ENCODE assay signal across 9 mouse cellular contexts in genomic region chr5:117134889-117135456, GRCm38 (mm10). TPM values are rescaled to one million over a fixed set of nuclear protein-coding genes. Genes with fewer than 3 reads are reported as not detected.
A peak's percentile ranks its signal among the peaks of the same experiment; 100 is the strongest.
DNase-seq lines count a peak whose midpoint lies in the region; ATAC-seq and TF ChIP-seq lines count a peak whose summit lies in the region.
"Had no signal": no experiment of that assay in that cellular context is flagged by ENCODE, and none has a peak within 500 bp of the region (broad histone marks: within the 10 kb centered on the region; RNA-seq: fewer than 3 reads in every experiment).

No protein-coding gene starts in this region.

- H3K9ac ChIP-seq in heart, embryonic 14.5 days (ENCODE audit: low read length): peak overlapping the region; percentile 34; the same call in 1 of the 2 replicates
- peak overlapping the region; percentile 23; the same call in 1 of the 2 replicates for H3K9ac ChIP-seq in intestine, embryonic 15.5 days
- H3K9ac ChIP-seq in stomach, postnatal 0 days (ENCODE audit: low read length): no peak overlapping the region

- H3K4me3 ChIP-seq in heart, embryonic 14.5 days (ENCODE audit: control insufficient read depth in 1 of 2, insufficient read depth in 1 of 2, low read depth in 1 of 2, low read length in 2 of 2): no peak overlapping the region; a peak in 1 of 4 replicates
- H3K4me3 ChIP-seq in intestine, embryonic 15.5 days (replicated peaks): no peak overlapping the region
- H3K4me3 ChIP-seq in stomach, postnatal 0 days (ENCODE audit: low read depth, low read length): no peak overlapping the region

- peak overlapping the region; percentile 45 for H3K4me2 ChIP-seq in heart, embryonic 14.5 days (ENCODE audit: low read length)
- peak overlapping the region; percentile 42 for H3K4me2 ChIP-seq in intestine, embryonic 15.5 days (replicated peaks)
- H3K4me2 ChIP-seq in stomach, postnatal 0 days (replicated peaks; ENCODE audit: low read depth): 0 out of 2 replicates have a peak overlapping the region, but pooled peaks have one; percentile 12

- peaks cover 29 to 36% of the 10 kb centered on the region in 2 experiments for H3K4me1 ChIP-seq in heart, embryonic 14.5 days (ENCODE audit: control insufficient read depth in 2 of 2, insufficient read depth in 2 of 2, low read length in 2 of 2)
- peaks cover 31% of the 10 kb centered on the region for H3K4me1 ChIP-seq in intestine, embryonic 15.5 days (replicated peaks)
- peaks cover 10% of the 10 kb centered on the region for H3K4me1 ChIP-seq in stomach, postnatal 0 days (replicated peaks; ENCODE audit: control insufficient read depth, insufficient read depth)

- DNase-seq in heart, postnatal 10 days: no peak
- DNase-seq in thymus, postnatal 0 days (ENCODE audit: low spot score): peak; percentile 48
- no peak for DNase-seq in thymus, postnatal 36 days
- DNase-seq in stomach, postnatal 0 days (ENCODE audit: low spot score): no peak
- DNase-seq in cerebellum, adult 9-11 months: no peak
- no peak for DNase-seq in frontal cortex, postnatal 36 days (ENCODE audit: low spot score in 2 of 2)
- DNase-seq: layer of hippocampus, postnatal 36 days had no signal

- no peaks in the 10 kb centered on the region for H3K36me3 ChIP-seq in heart, embryonic 14.5 days (ENCODE audit: control insufficient read depth, insufficient read depth, low read length)
- H3K36me3 ChIP-seq in intestine, embryonic 15.5 days: no peaks in the 10 kb centered on the region
- H3K36me3 ChIP-seq in stomach, postnatal 0 days (ENCODE audit: control insufficient read depth, insufficient read depth, low read length): no peaks in the 10 kb centered on the region

- peak overlapping the region; percentile 73 to 79 for H3K27ac ChIP-seq in heart, embryonic 14.5 days (replicated peaks in 1 of 2; ENCODE audit: control insufficient read depth in 1 of 2, insufficient read depth in 1 of 2, low read depth in 2 of 2, low read length in 2 of 2)
- H3K27ac ChIP-seq in intestine, embryonic 15.5 days: peak overlapping the region; percentile 79
- peak overlapping the region; percentile 78 for H3K27ac ChIP-seq in stomach, postnatal 0 days (replicated peaks)

- TF ChIP-seq CTCF in stomach, postnatal 0 days (IDR thresholded peaks at IDR 0.05; ENCODE audit: low read depth): no peak

- 50% methylated on average over 3 of the region's 3 CpGs for WGBS in heart, embryonic 14.5 days
- 29% methylated on average over 3 of the region's 3 CpGs for WGBS in intestine, embryonic 15.5 days
- 16% methylated on average over 3 of the region's 3 CpGs for WGBS in stomach, postnatal 0 days

- intact Hi-C loops in heart, postnatal 10 days (cut with DNase I): no loop called here

- H3K27me3 ChIP-seq in heart, embryonic 14.5 days (ENCODE audit: control insufficient read depth, insufficient read depth, low read length): no peaks in the 10 kb centered on the region
- no peaks in the 10 kb centered on the region for H3K27me3 ChIP-seq in intestine, embryonic 15.5 days (replicated peaks)
- H3K27me3 ChIP-seq in stomach, postnatal 0 days (ENCODE audit: control insufficient read depth, insufficient read depth, low read length): no peaks in the 10 kb centered on the region

- no peak for ATAC-seq in heart, embryonic 14.5 days (ENCODE audit: insufficient number of reproducible peaks, insufficient read depth, low FRiP score, low read depth)
- ATAC-seq in intestine, embryonic 15.5 days: no peak
- no peak for ATAC-seq in stomach, postnatal 0 days (ENCODE audit: low FRiP score, low TSS enrichment)

- no peaks in the 10 kb centered on the region for H3K9me3 ChIP-seq in heart, embryonic 14.5 days (ENCODE audit: control insufficient read depth, low read length)
- no peaks in the 10 kb centered on the region for H3K9me3 ChIP-seq in intestine, embryonic 15.5 days
- no peaks in the 10 kb centered on the region for H3K9me3 ChIP-seq in stomach, postnatal 0 days (ENCODE audit: control insufficient read depth, low read length)

- TF ChIP-seq EP300 in stomach, postnatal 0 days (optimal IDR thresholded peaks at IDR 0.05): no peak

RNA-seq across cellular contexts. Expression of gene Taok3, which starts 15.0 kb away (rescaled TPM):
- polyA plus RNA-seq in heart, embryonic 14.5 days (2014; fragmentation: Nextera tagmentation; extraction: Ambion mirVana): 8.9 and 10.3 TPM in 2 replicates
- 1 to 10 TPM; 9.4 to 10.0 TPM for total RNA-seq in heart, postnatal 10 days (2021)
- polyA plus RNA-seq in thymus, postnatal 0 days (2015; fragmentation: Nextera tagmentation; extraction: Ambion mirVana): 68.1 and 71.1 TPM in 2 replicates
- 44.9 and 45.0 TPM in 2 replicates for polyA plus RNA-seq in intestine, embryonic 15.5 days (2015; fragmentation: Nextera tagmentation; extraction: Ambion mirVana)
- polyA plus RNA-seq in stomach, postnatal 0 days (2015; fragmentation: Nextera tagmentation; extraction: Ambion mirVana): 23.1 and 24.2 TPM in 2 replicates

RNA-seq across cellular contexts. Expression of gene Suds3, which starts 19.1 kb away (rescaled TPM):
- 26.3 and 32.6 TPM in 2 replicates for polyA plus RNA-seq in heart, embryonic 14.5 days (2014; fragmentation: Nextera tagmentation; extraction: Ambion mirVana)
- 10 to 100 TPM; 63.7 to 88.5 TPM for total RNA-seq in heart, postnatal 10 days (2021)
- polyA plus RNA-seq in thymus, postnatal 0 days (2015; fragmentation: Nextera tagmentation; extraction: Ambion mirVana): 66.0 and 69.1 TPM in 2 replicates
- polyA plus RNA-seq in intestine, embryonic 15.5 days (2015; fragmentation: Nextera tagmentation; extraction: Ambion mirVana): 72.7 and 73.7 TPM in 2 replicates
- 42.2 and 46.9 TPM in 2 replicates for polyA plus RNA-seq in stomach, postnatal 0 days (2015; fragmentation: Nextera tagmentation; extraction: Ambion mirVana)
